Mouse (Mus musculus): ENCODE measurements around the gene Mbnl2. TPM values are rescaled to one million over a fixed set of nuclear protein-coding genes. Genes with fewer than 3 reads are reported as not detected.

Mbnl2 gene
- total RNA-seq, 2 experiments from 2014 or later: 122 to 131 TPM

- DNase-seq (ENCODE audit: extremely low spot score in 1 of 2, low spot score in 2 of 2): no peak
- intact Hi-C loops (cut with DNase I): no loop called here
Measured at GRCm38 (mm10) chr14:120292617-120293195, 17.2 kb downstream of the Mbnl2 start.

- no peak for DNase-seq (ENCODE audit: extremely low spot score in 1 of 2, low spot score in 2 of 2)
- intact Hi-C loops (cut with DNase I): no loop called here
Measured at GRCm38 (mm10) chr14:120294480-120294879, 19.0 kb downstream of the Mbnl2 start.

DNA sequence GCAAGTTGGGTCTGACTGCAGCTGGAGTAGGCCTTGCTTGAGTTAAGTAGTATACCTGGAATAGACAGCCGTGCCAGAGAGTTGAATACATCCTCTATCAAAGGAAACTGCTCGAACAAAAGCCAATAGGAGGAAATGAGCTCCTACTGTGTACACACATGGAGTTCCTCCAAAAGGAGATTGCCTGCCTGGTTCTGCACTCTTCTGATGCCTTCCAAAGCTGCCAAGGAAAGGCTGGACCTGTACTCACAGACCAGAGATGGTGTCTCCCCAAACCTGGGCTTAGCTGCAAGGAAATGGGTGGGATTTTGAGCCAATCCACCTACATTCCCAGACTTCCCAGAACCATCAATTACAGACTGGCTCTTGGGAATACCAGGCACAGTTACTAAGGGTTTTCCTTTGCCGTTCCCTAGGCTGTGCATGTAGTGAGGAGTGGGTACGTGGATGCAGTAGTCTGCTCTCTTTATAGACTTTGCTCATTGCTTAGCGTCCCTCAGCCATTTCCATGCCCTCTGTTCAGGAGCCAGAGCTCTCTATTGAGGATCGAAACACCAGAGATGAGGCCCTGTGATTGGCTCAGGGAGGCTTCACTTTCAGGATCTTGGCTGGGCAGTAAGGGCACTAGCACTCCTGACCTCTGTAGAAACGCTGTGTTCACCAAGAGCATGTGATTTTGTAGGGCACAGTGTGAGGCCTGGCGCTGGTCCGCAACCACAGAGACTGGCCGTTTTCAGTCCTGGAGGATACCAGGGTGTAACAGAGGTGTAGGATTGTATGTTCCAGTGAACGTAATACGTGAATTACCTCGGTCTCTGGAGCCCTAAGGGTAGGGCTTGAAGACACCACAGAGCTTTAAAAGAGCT, 20.1 kb downstream of the Mbnl2 start:
- no peak for DNase-seq (ENCODE audit: extremely low spot score in 1 of 2, low spot score in 2 of 2)
- intact Hi-C loops (cut with DNase I): no loop called here

- intact Hi-C loops (cut with DNase I): no loop called here
- peak in 1 of 2 experiments; percentile 46 for DNase-seq (ENCODE audit: extremely low spot score in 1 of 2, low spot score in 2 of 2)
Measured at GRCm38 (mm10) chr14:120296231-120297006, 20.9 kb downstream of the Mbnl2 start.

GRCm38 (mm10) chr14:120297137-120297749, 21.8 kb downstream of the Mbnl2 start:
- no peak for DNase-seq (ENCODE audit: extremely low spot score in 1 of 2, low spot score in 2 of 2)
- intact Hi-C loops (cut with DNase I): no loop called here

DNA sequence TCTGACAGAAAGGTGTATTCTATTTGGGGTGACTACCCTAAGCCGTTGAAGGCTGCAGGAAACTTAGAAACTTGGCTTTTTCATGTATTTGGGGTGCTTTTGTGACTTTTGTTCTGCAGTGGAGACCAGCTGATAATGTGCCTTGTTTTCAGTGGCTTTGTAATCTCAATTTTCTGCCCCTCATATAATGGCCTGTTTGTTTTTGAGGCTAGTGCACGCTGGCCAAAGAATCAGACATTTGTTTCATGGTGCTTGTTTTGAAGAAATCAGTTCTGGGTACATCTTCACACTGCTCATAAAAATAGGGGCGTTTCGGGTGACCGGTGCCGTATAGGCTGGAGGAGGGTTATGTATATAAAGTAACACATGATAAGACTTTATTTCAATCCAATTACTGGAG, 22.4 kb downstream of the Mbnl2 start:
- intact Hi-C loops (cut with DNase I): no loop called here

DNA sequence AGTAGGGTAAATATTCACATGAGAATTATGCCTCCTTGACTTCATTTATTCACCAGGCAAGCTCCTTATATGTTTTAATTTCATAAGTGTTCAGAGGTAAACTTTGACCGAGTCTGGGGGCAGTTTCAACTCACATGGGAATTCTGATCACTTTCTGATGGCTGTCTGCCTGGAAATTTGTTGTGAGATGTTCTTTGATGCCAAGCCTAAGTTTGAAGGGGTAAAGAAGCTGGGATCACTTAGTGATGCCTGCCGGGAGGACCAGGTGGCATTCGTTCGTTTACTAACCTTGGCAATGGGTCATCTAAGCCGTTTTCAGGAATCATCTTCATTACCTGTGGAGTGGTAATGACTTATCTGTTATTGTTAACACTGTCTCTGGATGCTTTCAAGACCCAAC, 23.0 kb downstream of the Mbnl2 start:
- intact Hi-C loops (cut with DNase I): no loop called here
- DNase-seq (ENCODE audit: extremely low spot score in 1 of 2, low spot score in 2 of 2): no peak

More for the DNA sequence above, 22.4 kb downstream of the Mbnl2 start:
- DNase-seq (ENCODE audit: extremely low spot score in 1 of 2, low spot score in 2 of 2): no peak

DNA sequence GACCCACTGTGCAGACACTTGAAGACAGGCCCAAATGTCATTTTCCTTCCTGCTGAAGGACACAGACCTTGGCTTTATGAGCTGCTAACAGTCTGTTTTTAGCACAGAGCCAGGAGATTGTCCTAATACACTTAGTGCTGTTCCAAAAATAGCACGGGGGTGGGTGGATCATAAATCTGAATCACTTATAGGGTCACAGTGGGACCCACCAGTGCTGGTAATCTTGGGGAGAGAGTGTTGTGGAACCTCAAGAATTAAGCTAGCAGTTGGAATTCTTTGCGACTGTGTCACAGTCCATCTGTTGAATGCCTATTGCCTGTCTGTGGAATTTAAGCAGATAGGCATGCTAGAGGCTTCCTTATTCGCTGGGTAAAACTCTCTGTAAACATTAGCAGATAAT, 24.2 kb downstream of the Mbnl2 start:
- intact Hi-C loops (cut with DNase I): no loop called here
- no peak for DNase-seq (ENCODE audit: extremely low spot score in 1 of 2, low spot score in 2 of 2)

DNA sequence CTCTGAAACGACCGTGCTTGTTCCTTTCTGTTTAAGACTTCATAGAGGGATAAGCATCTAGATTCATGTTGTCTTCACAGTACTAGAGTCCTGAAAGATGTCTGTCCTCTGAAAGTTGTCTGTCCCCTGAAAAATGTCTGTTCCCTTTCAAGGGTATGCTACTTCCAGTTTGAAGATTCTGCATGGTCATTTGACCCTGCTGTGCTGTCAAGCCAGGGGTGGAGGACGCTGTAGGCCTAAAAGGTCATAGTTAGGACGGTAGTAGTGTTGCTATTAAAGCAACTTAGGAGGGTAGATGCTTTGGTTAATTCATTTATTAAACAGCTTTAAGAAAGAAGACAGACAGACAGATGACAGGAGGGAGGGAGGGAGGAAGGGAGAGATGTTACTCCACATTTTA, 24.7 kb downstream of the Mbnl2 start:
- intact Hi-C loops (cut with DNase I): no loop called here

DNA sequence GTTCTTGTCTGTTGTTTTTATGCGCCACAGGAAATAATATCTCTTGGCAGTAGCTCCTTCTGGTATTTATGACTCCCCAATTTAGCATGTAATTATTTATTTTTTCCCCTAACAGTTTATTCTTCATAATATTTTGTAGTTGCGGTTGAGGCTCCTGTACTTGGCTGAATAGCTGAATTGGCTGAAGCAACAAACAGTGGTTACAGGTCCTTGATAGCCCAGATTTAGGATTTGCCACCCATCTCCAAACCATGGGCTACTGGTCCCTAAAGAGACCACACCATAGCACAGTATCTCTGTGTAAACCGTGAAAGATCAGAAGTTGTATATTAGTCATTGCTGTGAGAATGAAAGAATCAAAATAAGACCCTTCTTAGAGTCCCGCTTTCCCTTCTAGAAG, 25.3 kb downstream of the Mbnl2 start:
- DNase-seq (ENCODE audit: extremely low spot score in 1 of 2, low spot score in 2 of 2): no peak
- intact Hi-C loops (cut with DNase I): no loop called here

More for the DNA sequence above, 24.7 kb downstream of the Mbnl2 start:
- no peak for DNase-seq (ENCODE audit: extremely low spot score in 1 of 2, low spot score in 2 of 2)

DNA sequence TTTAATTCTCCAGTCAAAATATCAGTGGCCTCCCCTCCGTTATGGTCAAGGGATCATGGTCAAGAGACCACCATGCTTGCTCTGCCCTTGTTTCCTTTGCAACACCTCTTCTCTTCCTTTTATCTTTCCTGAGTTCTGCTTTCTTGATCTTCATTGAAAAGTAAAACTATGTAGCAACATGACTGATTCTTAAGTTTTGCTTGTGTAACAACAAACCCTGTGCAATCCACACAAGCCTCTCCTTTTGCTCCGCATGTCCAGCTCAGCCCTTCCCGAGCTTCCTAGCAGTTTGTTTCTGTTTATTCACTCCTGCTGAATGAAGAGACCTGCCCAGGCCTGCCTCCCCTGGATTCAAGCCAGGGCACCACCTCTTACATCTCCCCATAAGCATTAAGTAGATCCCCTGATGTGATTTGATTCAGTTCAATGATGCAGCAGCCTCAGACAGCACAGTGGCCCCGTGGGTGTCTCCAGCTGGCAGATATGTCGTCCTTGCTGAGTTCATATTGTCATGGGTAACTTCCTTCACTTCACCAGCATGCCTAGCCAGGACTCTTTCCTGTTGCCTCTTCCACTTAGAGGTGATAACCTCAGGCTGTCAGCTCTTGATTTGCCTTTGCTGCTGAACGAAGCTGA, 27.6 kb downstream of the Mbnl2 start:
- intact Hi-C loops (cut with DNase I): no loop called here
- DNase-seq (ENCODE audit: extremely low spot score in 1 of 2, low spot score in 2 of 2): peak in 1 of 2 experiments; percentile 45

DNA sequence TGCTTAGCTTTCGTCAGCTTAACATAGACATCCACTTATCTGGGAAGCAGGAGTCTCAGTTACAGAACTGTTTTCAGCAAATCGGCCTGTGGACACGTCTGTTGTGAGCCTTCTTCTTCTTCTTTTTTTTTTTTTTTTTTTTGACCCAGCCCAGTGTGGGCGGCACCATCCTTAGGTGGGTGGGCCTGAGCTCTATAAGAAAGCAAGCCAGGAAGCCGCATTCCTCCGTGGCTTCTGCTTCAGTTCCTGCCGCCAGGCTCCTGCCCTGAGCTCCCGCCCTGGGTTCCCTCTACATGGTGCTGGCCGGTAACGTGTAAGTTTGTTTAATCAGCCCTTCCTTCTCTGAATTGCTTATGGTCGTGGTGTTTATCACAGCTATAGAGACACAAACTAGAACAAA, 30.8 kb downstream of the Mbnl2 start:
- intact Hi-C loops (cut with DNase I): no loop called here
- DNase-seq (ENCODE audit: extremely low spot score in 1 of 2, low spot score in 2 of 2): no peak

GRCm38 (mm10) chr14:120307356-120307755, 31.9 kb downstream of the Mbnl2 start:
- no peak for DNase-seq (ENCODE audit: extremely low spot score in 1 of 2, low spot score in 2 of 2)
- intact Hi-C loops (cut with DNase I): no loop called here

GRCm38 (mm10) chr14:120307963-120308362, 32.5 kb downstream of the Mbnl2 start:
- no peak for DNase-seq (ENCODE audit: extremely low spot score in 1 of 2, low spot score in 2 of 2)
- intact Hi-C loops (cut with DNase I): no loop called here

GRCm38 (mm10) chr14:120309691-120310090, 34.2 kb downstream of the Mbnl2 start:
- no peak for DNase-seq (ENCODE audit: extremely low spot score in 1 of 2, low spot score in 2 of 2)

GRCm38 (mm10) chr14:120311330-120312097, 36.0 kb downstream of the Mbnl2 start:
- intact Hi-C loops (cut with DNase I): no loop called here

More at GRCm38 (mm10) chr14:120309691-120310090, 34.2 kb downstream of the Mbnl2 start:
- intact Hi-C loops (cut with DNase I): no loop called here

GRCm38 (mm10) chr14:120312661-120313406, 37.4 kb downstream of the Mbnl2 start:
- DNase-seq (ENCODE audit: extremely low spot score in 1 of 2, low spot score in 2 of 2): no peak
- intact Hi-C loops (cut with DNase I): no loop called here

More at GRCm38 (mm10) chr14:120311330-120312097, 36.0 kb downstream of the Mbnl2 start:
- no peak for DNase-seq (ENCODE audit: extremely low spot score in 1 of 2, low spot score in 2 of 2)
